Mouse (Mus musculus): ENCODE results near the gene Fzd9.

Gene Fzd9

GRCm38 (mm10) chr5:135251079-135251454 is at the start of gene Fzd9:
Gene Fzd9, minus strand, starts transcription at chr5:135251230.
- DNase-seq (ENCODE audit: low spot score): peak; percentile 96

- DNase-seq (ENCODE audit: low spot score): peak; percentile 35
Observed at GRCm38 (mm10) chr5:135292001-135292400, 41.0 kb upstream of the Fzd9 start.

GRCm38 (mm10) chr5:135291193-135291592 is 40.2 kb upstream of the Fzd9 start:
- peak; percentile 37 for DNase-seq (ENCODE audit: low spot score)

GRCm38 (mm10) chr5:135290703-135291102 is 39.7 kb upstream of the Fzd9 start:
- no peak for DNase-seq (ENCODE audit: low spot score)

GRCm38 (mm10) chr5:135286926-135287325 is 35.9 kb upstream of the Fzd9 start:
- DNase-seq (ENCODE audit: low spot score): peak; percentile 32

- peak; percentile 91 for DNase-seq (ENCODE audit: low spot score)
Observed at GRCm38 (mm10) chr5:135286185-135286584, 35.2 kb upstream of the Fzd9 start.

GRCm38 (mm10) chr5:135285211-135285610 is 34.2 kb upstream of the Fzd9 start:
- DNase-seq (ENCODE audit: low spot score): no peak

GRCm38 (mm10) chr5:135280226-135280625 is 29.2 kb upstream of the Fzd9 start:
- peak; percentile 43 for DNase-seq (ENCODE audit: low spot score)

- no peak for DNase-seq (ENCODE audit: low spot score)
Observed at GRCm38 (mm10) chr5:135276597-135276996, 25.6 kb upstream of the Fzd9 start.

- DNase-seq (ENCODE audit: low spot score): no peak
Observed at GRCm38 (mm10) chr5:135274663-135275396, 23.8 kb upstream of the Fzd9 start.

GRCm38 (mm10) chr5:135271563-135272165 is 20.6 kb upstream of the Fzd9 start:
- DNase-seq (ENCODE audit: low spot score): no peak

- DNase-seq (ENCODE audit: low spot score): no peak
Observed at GRCm38 (mm10) chr5:135270361-135270760, 19.3 kb upstream of the Fzd9 start.

GRCm38 (mm10) chr5:135269451-135269850 is 18.4 kb upstream of the Fzd9 start:
- DNase-seq (ENCODE audit: low spot score): no peak

- no peak for DNase-seq (ENCODE audit: low spot score)
Observed at GRCm38 (mm10) chr5:135264548-135264947, 13.5 kb upstream of the Fzd9 start.

- DNase-seq (ENCODE audit: low spot score): peak; percentile 71
Observed at GRCm38 (mm10) chr5:135263866-135264503, 13.0 kb upstream of the Fzd9 start.

GRCm38 (mm10) chr5:135258280-135259150 is 7.5 kb upstream of the Fzd9 start:
- DNase-seq (ENCODE audit: low spot score): no peak

- DNase-seq (ENCODE audit: low spot score): peak; percentile 57
Observed at GRCm38 (mm10) chr5:135257559-135257958, 6.5 kb upstream of the Fzd9 start.

- no peak for DNase-seq (ENCODE audit: low spot score)
Observed at GRCm38 (mm10) chr5:135256166-135256565, 5.1 kb upstream of the Fzd9 start.

- DNase-seq (ENCODE audit: low spot score): peak; percentile 60
Observed at GRCm38 (mm10) chr5:135253741-135254401, 2.8 kb upstream of the Fzd9 start.

- peak; percentile 58 for DNase-seq (ENCODE audit: low spot score)
Observed at GRCm38 (mm10) chr5:135250186-135251078, 598 bp downstream of the Fzd9 start.

Measured in testis, postnatal 10 days (tissue).